Mouse (Mus musculus): Measurements from ENCODE around the gene Adam23.

Gene Adam23

GRCm38 (mm10) chr1:63473696-63474095, 28.0 kb downstream of the Adam23 start:
- ATAC-seq (ENCODE audit: insufficient number of reproducible peaks, low FRiP score, low TSS enrichment), result no peak

DNA sequence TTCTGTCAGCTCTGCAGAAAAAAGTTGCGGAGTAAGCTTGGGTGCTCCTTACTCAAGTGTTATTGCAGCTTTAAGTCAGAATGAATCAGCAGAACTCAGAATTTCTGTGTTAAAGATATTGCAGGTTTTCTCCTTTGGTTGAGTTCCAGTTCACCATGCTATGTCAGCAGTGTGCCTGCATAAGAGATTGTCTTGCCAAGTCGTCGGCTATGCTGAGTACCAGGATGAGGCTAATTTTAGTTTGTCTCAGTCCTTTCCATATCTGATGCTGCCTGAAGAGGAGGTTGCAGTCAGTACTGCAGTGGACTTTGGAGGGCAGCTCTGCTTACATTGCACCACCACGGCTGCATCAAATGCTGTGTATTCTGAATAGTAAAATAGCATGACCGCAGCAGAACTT, 33.3 kb downstream of the Adam23 start:
- peak; percentile 90 for ATAC-seq (ENCODE audit: insufficient number of reproducible peaks, low FRiP score, low TSS enrichment)

DNA sequence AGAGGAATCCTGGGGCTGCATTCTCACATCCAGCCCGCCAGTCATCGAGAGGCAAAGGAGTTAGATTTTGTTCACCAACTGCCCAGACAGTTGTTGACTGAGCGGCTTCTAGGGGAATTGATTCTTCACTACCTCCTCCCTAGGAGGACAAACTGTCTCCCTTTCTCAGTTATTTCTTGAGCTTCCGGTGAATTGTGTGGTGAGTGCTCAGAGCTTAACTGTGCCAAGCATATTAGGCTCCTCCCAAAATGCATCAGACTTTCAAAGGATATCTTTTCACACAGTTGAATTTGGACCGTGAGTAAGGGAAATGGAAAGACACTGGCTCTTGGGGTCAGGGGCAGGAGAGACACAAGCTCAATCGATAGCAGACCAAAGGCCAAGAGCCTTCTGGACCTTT, 39.0 kb downstream of the Adam23 start:
- ATAC-seq (ENCODE audit: insufficient number of reproducible peaks, low FRiP score, low TSS enrichment), result no peak

- ATAC-seq (ENCODE audit: insufficient number of reproducible peaks, low FRiP score, low TSS enrichment), result 0 out of 2 replicates have a peak, but pooled peaks have one; percentile 15
Measured at GRCm38 (mm10) chr1:63486646-63487045, 41.0 kb downstream of the Adam23 start.

GRCm38 (mm10) chr1:63491001-63491400, 45.3 kb downstream of the Adam23 start:
- no peak for ATAC-seq (ENCODE audit: insufficient number of reproducible peaks, low FRiP score, low TSS enrichment)

GRCm38 (mm10) chr1:63493325-63493724, 47.6 kb downstream of the Adam23 start:
- ATAC-seq (ENCODE audit: insufficient number of reproducible peaks, low FRiP score, low TSS enrichment), result no peak

- ATAC-seq (ENCODE audit: insufficient number of reproducible peaks, low FRiP score, low TSS enrichment), result no peak
Measured at GRCm38 (mm10) chr1:63507386-63507785, 61.7 kb downstream of the Adam23 start.

- peak; percentile 53; the same call in 1 of the 2 replicates for ATAC-seq (ENCODE audit: insufficient number of reproducible peaks, low FRiP score, low TSS enrichment)
Measured at GRCm38 (mm10) chr1:63508801-63509200, 63.1 kb downstream of the Adam23 start.

DNA sequence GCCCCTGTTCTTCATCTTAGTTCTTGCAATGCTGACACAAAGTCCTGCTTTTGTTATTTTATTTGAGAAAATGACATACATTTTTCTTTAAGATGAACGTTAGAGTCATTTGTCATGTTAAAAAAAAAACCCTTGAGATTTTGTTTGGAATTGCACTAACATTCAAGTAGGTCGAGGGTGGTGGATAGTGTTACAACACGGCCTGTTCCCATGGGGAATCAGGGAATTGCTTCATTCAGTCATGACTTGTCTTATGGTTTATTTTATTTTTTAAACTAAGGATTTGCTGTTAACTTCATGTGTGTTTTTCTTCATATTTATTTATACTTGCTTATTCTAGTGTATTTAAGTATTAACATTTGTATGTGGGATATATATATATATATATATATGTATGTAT, 65.7 kb downstream of the Adam23 start:
- ATAC-seq (ENCODE audit: insufficient number of reproducible peaks, low FRiP score, low TSS enrichment), result no peak

DNA sequence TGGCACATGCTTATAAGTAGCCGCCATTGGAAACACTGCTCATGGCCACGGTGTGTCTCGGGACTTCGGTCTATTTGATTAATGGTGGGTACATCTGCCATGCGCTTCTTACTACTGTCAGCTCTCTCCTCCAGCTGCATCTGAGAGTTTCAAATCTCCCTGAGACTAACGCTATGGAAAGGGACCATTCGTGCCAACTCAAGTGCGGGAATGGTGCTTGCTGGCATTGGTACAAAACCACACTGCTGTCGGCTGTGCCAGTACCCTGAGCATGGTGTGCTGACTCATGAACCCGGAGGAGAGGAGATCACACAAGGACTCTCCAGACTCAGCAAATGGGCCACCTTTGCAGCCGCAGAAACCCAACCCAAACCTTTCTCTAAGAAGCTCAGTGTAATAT, 72.1 kb downstream of the Adam23 start:
- ATAC-seq (ENCODE audit: insufficient number of reproducible peaks, low FRiP score, low TSS enrichment), result peak; percentile 64; the same call in 1 of the 2 replicates

- no peak for ATAC-seq (ENCODE audit: insufficient number of reproducible peaks, low FRiP score, low TSS enrichment)
Measured at GRCm38 (mm10) chr1:63518814-63519213, 73.1 kb downstream of the Adam23 start.

- no peak for ATAC-seq (ENCODE audit: insufficient number of reproducible peaks, low FRiP score, low TSS enrichment)
Measured at GRCm38 (mm10) chr1:63529901-63530300, 84.2 kb downstream of the Adam23 start.

- ATAC-seq (ENCODE audit: insufficient number of reproducible peaks, low FRiP score, low TSS enrichment), result no peak
Measured at GRCm38 (mm10) chr1:63534271-63534827, 88.7 kb downstream of the Adam23 start.

DNA sequence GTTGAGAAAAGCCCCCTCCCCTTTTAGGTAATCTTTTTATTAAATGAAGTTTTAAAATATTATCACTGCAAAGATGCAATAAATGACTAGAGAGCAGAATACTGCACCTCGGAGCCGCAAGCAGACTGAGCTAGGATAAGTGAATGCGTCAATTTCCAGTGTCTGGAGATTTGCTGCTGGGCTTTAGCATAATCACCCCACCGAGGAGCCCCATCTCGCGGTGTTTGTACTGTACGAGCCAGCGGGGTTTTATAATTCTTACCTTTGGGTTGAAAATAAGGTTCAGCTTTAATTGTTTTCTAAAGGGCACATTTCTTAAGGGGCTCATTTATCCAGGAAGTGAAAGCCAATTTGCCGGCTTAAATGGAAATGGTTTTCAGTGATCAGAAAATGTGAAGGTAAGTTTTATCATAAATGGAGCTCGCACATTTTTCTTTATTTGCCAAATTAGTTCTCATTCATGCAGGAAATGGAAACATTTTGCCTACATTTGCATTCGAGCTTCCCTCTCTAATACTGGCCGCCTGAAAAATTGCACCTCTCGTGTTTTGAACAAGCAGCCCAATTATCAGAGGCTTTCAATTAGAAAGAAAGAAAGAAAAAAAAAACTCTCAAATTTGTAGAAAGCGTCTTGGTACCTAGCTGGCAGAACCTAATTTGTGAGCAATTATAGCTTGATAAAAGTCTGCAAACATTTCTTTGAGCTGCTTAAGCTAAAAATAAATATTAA, 94.4 kb downstream of the Adam23 start:
- ATAC-seq (ENCODE audit: insufficient number of reproducible peaks, low FRiP score, low TSS enrichment), result no peak

GRCm38 (mm10) chr1:63544122-63544521, 98.4 kb downstream of the Adam23 start:
- no peak for ATAC-seq (ENCODE audit: insufficient number of reproducible peaks, low FRiP score, low TSS enrichment)

- ATAC-seq (ENCODE audit: insufficient number of reproducible peaks, low FRiP score, low TSS enrichment), result no peak
Measured at GRCm38 (mm10) chr1:63553039-63553438, 107.3 kb downstream of the Adam23 start.

DNA sequence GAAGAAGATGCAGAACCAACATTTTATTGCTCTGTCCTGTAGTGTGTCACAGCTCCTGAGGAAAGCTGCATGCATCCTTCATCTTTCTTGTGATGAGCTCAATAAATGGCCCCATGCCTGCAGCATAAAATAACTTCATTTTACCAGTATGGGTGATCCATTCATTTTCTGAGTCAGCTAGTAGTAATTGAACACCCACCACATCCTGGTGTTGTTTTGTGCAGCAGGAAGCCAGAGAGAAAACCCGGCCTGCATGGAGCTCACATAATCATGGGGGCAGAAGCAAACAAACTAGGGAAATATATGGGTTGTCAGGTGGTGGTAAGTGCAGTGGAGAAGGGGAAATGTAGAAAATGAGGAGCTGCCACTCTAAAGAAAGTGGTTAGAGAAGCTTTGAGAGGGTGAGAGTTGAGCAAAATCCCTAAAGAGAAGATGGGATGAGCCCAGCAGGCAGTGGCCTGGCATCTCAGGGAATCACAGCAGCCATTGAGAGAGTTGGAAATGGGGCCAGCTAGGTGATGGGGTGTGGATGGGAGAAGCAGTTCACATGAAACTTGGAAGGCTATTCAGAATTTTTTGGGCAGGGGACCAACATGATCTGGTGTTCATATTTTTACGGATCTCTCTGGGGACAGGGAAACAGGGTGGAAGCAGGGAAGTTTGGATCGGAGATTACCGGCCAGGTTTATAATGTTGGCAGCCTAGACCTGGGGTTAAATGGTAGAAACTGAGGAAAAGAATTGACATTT, 116.3 kb downstream of the Adam23 start:
- no peak for ATAC-seq (ENCODE audit: insufficient number of reproducible peaks, low FRiP score, low TSS enrichment)

DNA sequence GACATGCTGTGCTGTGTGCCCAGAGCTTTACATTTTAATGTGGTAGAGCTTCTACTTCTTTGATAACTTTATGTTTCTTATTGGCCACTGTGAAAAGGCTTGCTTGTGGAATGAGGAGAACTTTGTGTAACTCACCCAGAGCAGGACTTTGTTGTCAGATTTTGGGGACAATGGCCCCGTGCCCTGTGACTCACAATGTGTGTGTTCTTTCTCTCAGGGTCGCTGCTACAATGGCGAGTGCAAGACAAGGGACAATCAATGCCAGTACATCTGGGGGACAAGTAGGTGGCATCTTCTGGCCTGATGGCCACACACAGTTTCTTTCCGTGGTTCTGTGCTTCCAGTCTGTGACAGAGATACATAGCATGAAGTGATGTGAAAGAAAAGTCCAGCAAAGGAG, 118.2 kb downstream of the Adam23 start:
- ATAC-seq (ENCODE audit: insufficient number of reproducible peaks, low FRiP score, low TSS enrichment), result no peak

DNA sequence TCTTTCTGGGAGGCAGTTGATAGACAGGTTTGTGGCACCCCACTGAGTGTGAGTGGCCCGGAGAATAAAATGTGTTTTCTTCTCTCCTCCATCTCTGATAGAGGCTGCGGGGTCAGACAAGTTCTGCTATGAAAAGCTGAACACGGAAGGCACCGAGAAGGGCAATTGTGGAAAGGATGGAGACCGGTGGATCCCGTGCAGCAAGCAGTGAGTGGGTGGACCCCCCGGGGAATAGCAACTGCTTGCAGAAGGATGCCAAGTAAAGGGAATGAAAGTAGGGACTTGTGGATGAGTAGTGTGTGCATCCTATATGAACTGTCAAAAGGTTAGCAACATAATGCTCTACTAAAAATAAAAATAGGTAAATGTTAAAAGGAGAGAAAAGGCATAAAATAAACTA, 120.8 kb downstream of the Adam23 start:
- 0 out of 2 replicates have a peak, but pooled peaks have one; percentile 56 for ATAC-seq (ENCODE audit: insufficient number of reproducible peaks, low FRiP score, low TSS enrichment)

- 0 out of 2 replicates have a peak, but pooled peaks have one; percentile 18 for ATAC-seq (ENCODE audit: insufficient number of reproducible peaks, low FRiP score, low TSS enrichment)
Measured at GRCm38 (mm10) chr1:63567031-63567430, 121.3 kb downstream of the Adam23 start.

- ATAC-seq (ENCODE audit: insufficient number of reproducible peaks, low FRiP score, low TSS enrichment), result peak; percentile 84
Measured at GRCm38 (mm10) chr1:63572229-63572628, 126.5 kb downstream of the Adam23 start.
